Mouse (Mus musculus): Measurements from ENCODE around the gene Eif3j1. TPM values are rescaled to one million over a fixed set of nuclear protein-coding genes. Genes with fewer than 3 reads are reported as not detected.

The Eif3j1 gene
- 41.6 TPM for polyA plus RNA-seq (2014; fragmentation: Illumina TruSeq; extraction: RNeasy Lipid Tissue Mini Kit (QIAGEN cat#74804); ENCODE audit: low read depth, low replicate concordance)

DNA sequence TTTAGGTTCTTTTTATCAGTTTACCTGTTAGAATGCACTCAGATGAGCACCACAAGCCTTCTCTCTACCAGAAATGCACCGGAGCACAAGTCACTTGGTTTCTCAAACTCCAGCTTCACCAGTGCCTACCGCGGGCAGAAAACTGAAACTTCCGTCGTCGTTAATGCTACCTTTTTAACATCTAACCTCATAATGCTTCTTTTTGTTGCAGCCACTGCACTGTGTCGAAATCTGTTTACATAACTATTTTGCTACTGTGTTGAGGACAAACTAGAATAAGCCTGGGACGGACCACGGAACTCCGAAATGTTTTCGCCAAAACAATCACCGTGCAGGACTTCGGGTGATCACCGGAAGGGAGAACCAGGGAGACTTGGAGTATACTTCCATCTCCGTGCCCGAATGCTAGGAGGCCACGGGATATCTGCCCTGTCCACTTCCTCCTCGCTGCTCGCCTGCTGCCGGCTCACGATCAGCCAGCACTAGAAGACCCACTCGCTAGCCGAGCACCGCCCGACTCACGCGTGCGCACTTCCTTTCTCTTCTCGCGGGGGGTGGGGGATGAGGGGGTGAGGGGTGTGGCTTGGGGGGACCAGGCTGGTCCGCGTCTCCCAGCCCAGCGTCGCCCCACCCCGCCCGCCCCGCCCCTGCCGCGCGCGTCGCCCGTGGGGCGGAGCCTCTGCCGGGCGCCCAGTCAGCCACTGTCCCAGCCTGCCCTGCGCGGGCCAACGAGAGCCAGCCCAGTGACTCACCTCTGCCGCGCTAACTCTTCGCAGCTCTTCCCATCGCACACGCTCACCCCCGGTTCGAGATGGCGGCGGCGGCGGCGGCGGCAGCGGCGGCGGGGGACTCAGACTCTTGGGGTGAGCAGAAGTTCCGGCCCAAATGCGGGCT is at the start of gene Eif3j1:
Eif3j1 (plus strand) TSS at position 685 of the 894 bp plus-strand sequence.

Other genes starting within 250 kb of the Eif3j1 start
- 2.0 TPM for gene Frmd5, start 221.5 kb upstream of the Eif3j1 start, polyA plus RNA-seq (2014; fragmentation: Illumina TruSeq; extraction: RNeasy Lipid Tissue Mini Kit (QIAGEN cat#74804); ENCODE audit: low read depth, low replicate concordance)
- 202 TPM for gene Casc4, start 161.6 kb upstream of the Eif3j1 start, polyA plus RNA-seq (2014; fragmentation: Illumina TruSeq; extraction: RNeasy Lipid Tissue Mini Kit (QIAGEN cat#74804); ENCODE audit: low read depth, low replicate concordance)
- gene Ctdspl2, start 72.5 kb upstream of the Eif3j1 start, polyA plus RNA-seq (2014; fragmentation: Illumina TruSeq; extraction: RNeasy Lipid Tissue Mini Kit (QIAGEN cat#74804); ENCODE audit: low read depth, low replicate concordance), result 111 TPM
- gene Mageb3, start 72.5 kb upstream of the Eif3j1 start, polyA plus RNA-seq (2014; fragmentation: Illumina TruSeq; extraction: RNeasy Lipid Tissue Mini Kit (QIAGEN cat#74804); ENCODE audit: low read depth, low replicate concordance), result 7.1 TPM
- 5.5 TPM for gene Spg11, start 89.8 kb downstream of the Eif3j1 start, polyA plus RNA-seq (2014; fragmentation: Illumina TruSeq; extraction: RNeasy Lipid Tissue Mini Kit (QIAGEN cat#74804); ENCODE audit: low read depth, low replicate concordance)
- gene B2m, start 119.1 kb downstream of the Eif3j1 start, polyA plus RNA-seq (2014; fragmentation: Illumina TruSeq; extraction: RNeasy Lipid Tissue Mini Kit (QIAGEN cat#74804); ENCODE audit: low read depth, low replicate concordance), result 233 TPM
- 202 TPM for gene Trim69, start 132.2 kb downstream of the Eif3j1 start, polyA plus RNA-seq (2014; fragmentation: Illumina TruSeq; extraction: RNeasy Lipid Tissue Mini Kit (QIAGEN cat#74804); ENCODE audit: low read depth, low replicate concordance)
- gene Patl2, start 157.6 kb downstream of the Eif3j1 start, polyA plus RNA-seq (2014; fragmentation: Illumina TruSeq; extraction: RNeasy Lipid Tissue Mini Kit (QIAGEN cat#74804); ENCODE audit: low read depth, low replicate concordance), result 0.29 TPM
- gene Terb2, start 157.7 kb downstream of the Eif3j1 start, polyA plus RNA-seq (2014; fragmentation: Illumina TruSeq; extraction: RNeasy Lipid Tissue Mini Kit (QIAGEN cat#74804); ENCODE audit: low read depth, low replicate concordance), result 18.3 TPM
- 1,442 TPM for gene Sord, start 206.2 kb downstream of the Eif3j1 start, polyA plus RNA-seq (2014; fragmentation: Illumina TruSeq; extraction: RNeasy Lipid Tissue Mini Kit (QIAGEN cat#74804); ENCODE audit: low read depth, low replicate concordance)

Measured in testis, adult 10 weeks (tissue).